Mouse (Mus musculus) lung, adult 2 months (tissue): ENCODE measurements around the gene Slc35a1.

Experiments
- CTCF ChIP-seq: fragments of 200-500 bp; IDR thresholded peaks from 2 replicates; pipeline ENCODE4 v1.5.1; 2011; ENCODE audit warnings: mild to moderate bottlenecking, low read length, control low read depth; ENCODE audit not compliant: insufficient read depth
- POLR2A ChIP-seq: fragments of 200-500 bp; IDR thresholded peaks from 2 replicates; pipeline ENCODE4 v1.6.1; 2011; ENCODE audit warnings: low read depth, mild to moderate bottlenecking, control low read depth, low read length, borderline replicate concordance; ENCODE audit errors: extremely low read depth

DNA sequence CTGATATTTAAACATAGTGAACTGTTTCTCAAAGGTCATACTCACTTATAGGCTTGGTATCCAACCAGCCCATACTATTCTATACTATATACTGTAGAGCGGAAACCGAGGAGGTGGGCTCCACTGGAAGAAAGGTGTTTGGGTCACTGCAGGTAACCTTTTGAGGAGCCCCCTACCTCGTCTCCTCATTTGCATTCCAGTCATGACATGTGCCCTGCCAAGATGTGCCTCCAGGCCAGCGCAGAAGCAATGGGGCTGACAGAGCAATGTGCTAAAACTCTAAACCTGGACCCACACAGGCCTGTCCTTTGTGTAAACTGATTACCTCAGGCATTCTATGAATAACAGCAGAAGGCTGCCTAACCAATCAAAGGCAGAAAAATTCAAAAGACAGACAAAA lies 37.1 kb upstream of the Slc35a1 start:
- TF ChIP-seq POLR2A: no peak
- TF ChIP-seq CTCF: no peak
